Mouse (Mus musculus): Measurements from ENCODE around the gene Ephb2.

Ephb2 gene

GRCm38 (mm10) chr4:136761713-136762380 lies 73.9 kb downstream of the Ephb2 start:
- DNase-seq (ENCODE audit: low spot score in 2 of 2) = no peak

- no peak for DNase-seq (ENCODE audit: low spot score in 2 of 2)
Observed at GRCm38 (mm10) chr4:136760882-136761281, 74.9 kb downstream of the Ephb2 start.

GRCm38 (mm10) chr4:136757096-136757495 lies 78.7 kb downstream of the Ephb2 start:
- no peak for DNase-seq (ENCODE audit: low spot score in 2 of 2)

GRCm38 (mm10) chr4:136756486-136756885 lies 79.3 kb downstream of the Ephb2 start:
- no peak for DNase-seq (ENCODE audit: low spot score in 2 of 2)

GRCm38 (mm10) chr4:136755364-136755811 lies 80.4 kb downstream of the Ephb2 start:
- DNase-seq (ENCODE audit: low spot score in 2 of 2) = no peak

GRCm38 (mm10) chr4:136754256-136754655 lies 81.5 kb downstream of the Ephb2 start:
- no peak for DNase-seq (ENCODE audit: low spot score in 2 of 2)

- no peak for DNase-seq (ENCODE audit: low spot score in 2 of 2)
Observed at GRCm38 (mm10) chr4:136751355-136752020, 84.3 kb downstream of the Ephb2 start.

- DNase-seq (ENCODE audit: low spot score in 2 of 2) = no peak
Observed at GRCm38 (mm10) chr4:136750578-136751338, 85.0 kb downstream of the Ephb2 start.

- DNase-seq (ENCODE audit: low spot score in 2 of 2) = no peak
Observed at GRCm38 (mm10) chr4:136749851-136750577, 85.8 kb downstream of the Ephb2 start.

- DNase-seq (ENCODE audit: low spot score in 2 of 2) = no peak
Observed at GRCm38 (mm10) chr4:136749431-136749830, 86.4 kb downstream of the Ephb2 start.

GRCm38 (mm10) chr4:136748842-136749392 lies 86.9 kb downstream of the Ephb2 start:
- DNase-seq (ENCODE audit: low spot score in 2 of 2) = no peak

GRCm38 (mm10) chr4:136746516-136746915 lies 89.3 kb downstream of the Ephb2 start:
- no peak for DNase-seq (ENCODE audit: low spot score in 2 of 2)

GRCm38 (mm10) chr4:136742677-136743076 lies 93.1 kb downstream of the Ephb2 start:
- DNase-seq (ENCODE audit: low spot score in 2 of 2) = peak in 1 of 2 experiments; percentile 74

- no peak for DNase-seq (ENCODE audit: low spot score in 2 of 2)
Observed at GRCm38 (mm10) chr4:136741840-136742239, 93.9 kb downstream of the Ephb2 start.

- DNase-seq (ENCODE audit: low spot score in 2 of 2) = no peak
Observed at GRCm38 (mm10) chr4:136740963-136741362, 94.8 kb downstream of the Ephb2 start.

- DNase-seq (ENCODE audit: low spot score in 2 of 2) = no peak
Observed at GRCm38 (mm10) chr4:136739189-136739588, 96.6 kb downstream of the Ephb2 start.

GRCm38 (mm10) chr4:136738291-136738690 lies 97.5 kb downstream of the Ephb2 start:
- DNase-seq (ENCODE audit: low spot score in 2 of 2) = no peak

GRCm38 (mm10) chr4:136735856-136736255 lies 99.9 kb downstream of the Ephb2 start:
- DNase-seq (ENCODE audit: low spot score in 2 of 2) = no peak

- DNase-seq (ENCODE audit: low spot score in 2 of 2) = no peak
Observed at GRCm38 (mm10) chr4:136734210-136734803, 101.5 kb downstream of the Ephb2 start.

GRCm38 (mm10) chr4:136733217-136733865 lies 102.4 kb downstream of the Ephb2 start:
- DNase-seq (ENCODE audit: low spot score in 2 of 2) = no peak
